Mouse (Mus musculus) bone marrow, adult 2 months (tissue): Measurements from ENCODE around the gene Stat4.

Experiments used
- CTCF ChIP-seq: fragments of 200-500 bp; IDR thresholded peaks from 2 replicates; pipeline ENCODE4 v1.5.1; 2011; ENCODE audit warnings: low read length, control low read depth; ENCODE audit not compliant: control insufficient read depth, insufficient read depth
- POLR2A ChIP-seq: fragments of 200-500 bp; IDR thresholded peaks from 2 replicates; pipeline ENCODE4 v1.6.1; 2011; ENCODE audit warnings: low read depth, mild to moderate bottlenecking, control low read depth, low read length, borderline replicate concordance; ENCODE audit not compliant: control insufficient read depth

- TF ChIP-seq CTCF (no peak), POLR2A (no peak)
Measured at GRCm38 (mm10) chr1:52131787-52132377, 144.9 kb downstream of the Stat4 start.
